Mouse (Mus musculus) liver, adult 2 months (tissue): ENCODE data around the gene Spag16. TPM values are rescaled to one million over a fixed set of nuclear protein-coding genes. Genes with fewer than 3 reads are reported as not detected.

Experiments used
- DNase-seq: peaks from one replicate; pipeline ENCODE4 v3.0.0-alpha.2; 2011; ENCODE audit warnings: low read depth, low spot score; ENCODE audit errors: extremely low read depth
- H3K27ac ChIP-seq: fragments of 200-500 bp; replicated peaks from 2 replicates; pipeline ENCODE4 v1.5.1; 2012; ENCODE audit warnings: low read depth, mild to moderate bottlenecking, control low read depth, inconsistent platforms, low read length; ENCODE audit not compliant: insufficient read depth
- H3K27me3 ChIP-seq: fragments of 200-500 bp; 2 replicates; pipeline ENCODE4 v1.6.1; 2012; ENCODE audit warnings: mild to moderate bottlenecking, moderate library complexity, low read length, inconsistent platforms; ENCODE audit not compliant: control insufficient read depth, insufficient read depth
- H3K36me3 ChIP-seq: fragments of 200-500 bp; 2 replicates; pipeline ENCODE4 v1.6.1; 2012; ENCODE audit warnings: low read length, inconsistent platforms; ENCODE audit not compliant: control insufficient read depth, insufficient read depth
- H3K4me1 ChIP-seq: fragments of 200-500 bp; 2 replicates; pipeline ENCODE4 v1.6.1; 2011; ENCODE audit warnings: low read length; ENCODE audit not compliant: control insufficient read depth, insufficient read depth
- H3K4me3 ChIP-seq: fragments of 200-500 bp; 2 replicates; pipeline ENCODE4 v1.5.1; 2011; ENCODE audit warnings: low read depth, mild to moderate bottlenecking, control low read depth, low read length, moderate library complexity; ENCODE audit not compliant: insufficient read depth
- H3K79me2 ChIP-seq: fragments of 200-500 bp; 2 replicates; pipeline ENCODE4 v1.6.1; 2012; ENCODE audit warnings: inconsistent platforms, mild to moderate bottlenecking, low read length, moderate library complexity; ENCODE audit not compliant: control insufficient read depth, insufficient read depth
- H3K9ac ChIP-seq: fragments of 200-500 bp; 2 replicates; pipeline ENCODE4 v1.6.1; 2012; ENCODE audit warnings: low read depth, mild to moderate bottlenecking, control low read depth, inconsistent platforms, low read length
- CTCF ChIP-seq: fragments of 200-500 bp; IDR thresholded peaks from 2 replicates; pipeline ENCODE4 v1.5.1; 2011; ENCODE audit warnings: low read depth, low read length, control low read depth
- POLR2A ChIP-seq: fragments of 200-500 bp; IDR thresholded peaks from 2 replicates; pipeline ENCODE4 v1.6.1; 2011; ENCODE audit warnings: low read length, control low read depth; ENCODE audit not compliant: insufficient read depth; ENCODE audit errors: extremely low read depth
- WGBS: fragments of 180-500 bp; shearing (Covaris S2); methylation state at CpG from one replicate; pipeline ENCODE4 v1.1.7; 2018; 5-methylcytosine and 5-hydroxymethylcytosine counted together
- polyA plus RNA-seq: library from polyadenylated mRNA; depleted of rRNA; stranded (reverse); fragments of >200 nt; gene quantifications from 2 replicates; pipeline ENCODE4 v1.2.3, GENCODE M21; 2012; rRNA removed
- total RNA-seq: library from RNA; depleted of rRNA; stranded (reverse); fragments of >200 nt; gene quantifications from 2 replicates; pipeline ENCODE4 v1.2.3, GENCODE M21; 2014; rRNA removed

The Spag16 gene
- total RNA-seq = not detected in 2 replicates
- polyA plus RNA-seq = not detected in 2 replicates

DNA sequence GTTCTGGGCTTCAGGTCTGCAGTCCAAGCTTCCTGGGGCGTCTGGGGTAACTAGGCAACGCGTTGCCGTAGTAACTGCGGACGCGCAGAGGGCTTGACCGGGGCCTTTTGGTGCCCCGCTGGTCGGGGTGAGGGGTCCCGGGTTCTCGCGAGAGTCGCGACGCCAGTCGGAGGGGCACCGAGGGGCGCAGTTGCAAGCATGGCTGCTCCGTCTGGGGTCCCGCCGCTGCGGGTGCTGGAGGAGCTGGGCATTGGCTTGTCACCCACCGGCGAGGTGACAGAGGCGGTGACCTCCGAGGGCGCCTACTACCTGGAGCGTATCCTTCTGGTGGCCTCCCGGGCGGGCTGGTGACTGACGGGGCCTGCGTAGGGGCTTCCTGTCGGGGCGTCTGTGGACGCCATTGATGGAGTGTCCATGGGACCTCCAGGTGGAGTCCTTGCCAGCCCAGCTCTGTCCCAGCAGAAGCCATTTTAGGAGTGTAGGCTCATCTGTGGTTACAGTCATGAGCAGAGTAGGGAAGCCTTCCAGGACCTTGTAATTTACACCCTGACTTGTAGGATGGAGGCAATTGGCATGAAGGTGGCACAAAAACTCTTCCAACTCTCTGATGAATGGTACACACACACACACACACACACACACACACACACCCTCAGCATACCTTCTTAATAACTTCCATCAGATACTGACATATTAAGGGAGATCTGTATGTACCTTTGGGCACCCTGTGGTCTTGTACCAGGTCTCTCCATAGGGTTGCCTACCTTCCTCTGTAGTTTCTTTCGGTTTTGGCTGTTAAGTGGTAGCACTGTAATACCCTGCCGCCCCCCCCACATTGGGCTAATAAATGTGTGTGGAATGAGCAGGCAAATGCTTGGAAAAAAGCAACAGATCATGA lies at the start of gene Spag16:
Spag16 (plus strand) TSS at position 165 of the 898 bp plus-strand sequence.
- 8% methylated on average over 38 of the region's 38 CpGs for WGBS

DNA sequence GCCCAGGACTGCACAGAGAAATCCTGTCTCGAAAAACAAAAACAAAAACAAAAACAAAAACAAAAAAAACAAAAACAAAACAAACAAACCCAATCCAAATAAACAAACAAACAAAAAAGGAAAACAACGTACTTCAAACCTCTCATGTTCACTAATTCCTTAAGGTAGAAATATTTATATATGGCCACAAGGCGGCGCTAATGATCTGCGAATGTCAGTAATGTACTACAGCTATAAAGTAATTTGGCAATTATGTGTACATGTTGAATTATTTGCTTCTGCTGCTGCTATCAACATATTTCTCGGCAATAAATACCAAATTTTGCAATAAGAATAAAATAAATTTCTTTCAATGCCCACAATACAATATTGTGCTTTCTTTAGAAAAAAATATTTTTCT lies 41.6 kb upstream of the Spag16 start:
- Histone ChIP-seq H3K27me3 (no peaks in the 10 kb centered on the region), H3K36me3 (no peaks in the 10 kb centered on the region), H3K9ac (no peak overlapping the region), H3K4me3 (no peak overlapping the region), H3K4me1 (peaks cover 4% of the 10 kb centered on the region), H3K79me2 (no peaks in the 10 kb centered on the region), H3K27ac (no peak overlapping the region)
- 5% methylated on average over 6 of the region's 6 CpGs for WGBS
- peak; percentile 25 for TF ChIP-seq CTCF
- no peak for TF ChIP-seq POLR2A
- peak; percentile 49 for DNase-seq

More for the DNA sequence above, at the start of gene Spag16:
- TF ChIP-seq POLR2A = no peak
- TF ChIP-seq CTCF = no peak
- H3K36me3 ChIP-seq = no peaks in the 10 kb centered on the region
- peak within 1 kb of the TSS; percentile 46; the same call in 1 of the 2 replicates for H3K4me3 ChIP-seq
- H3K27me3 ChIP-seq = 0 out of 2 replicates have a peak, but pooled peaks cover 5% of the 10 kb centered on the region
- no peak within 1 kb of the TSS for H3K9ac ChIP-seq
- no peak within 1 kb of the TSS for H3K27ac ChIP-seq
- H3K4me1 ChIP-seq = no peaks in the 10 kb centered on the region
- H3K79me2 ChIP-seq = no peaks in the 10 kb centered on the region
- no peak for DNase-seq

DNA sequence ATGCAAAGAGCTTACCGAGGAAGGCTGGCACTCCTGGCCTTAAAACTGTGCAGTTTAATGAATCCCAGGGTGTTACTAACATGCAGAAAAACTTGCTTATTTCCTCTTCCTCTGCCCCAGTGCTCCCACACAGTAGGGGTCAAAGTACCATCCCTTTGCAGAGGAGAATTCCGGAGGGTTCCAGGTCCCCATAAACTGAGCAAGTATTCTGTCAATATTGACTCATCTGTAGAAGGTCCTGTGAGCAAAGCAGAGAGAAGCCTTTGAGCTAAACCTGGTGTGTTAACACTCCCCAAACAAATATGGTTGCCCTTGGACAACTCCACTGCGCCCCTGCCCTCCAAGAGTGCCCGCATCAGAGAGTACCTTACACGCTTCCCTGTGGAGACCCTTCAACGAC lies 40.1 kb upstream of the Spag16 start:
- DNase-seq = peak; percentile 33
- H3K27ac ChIP-seq = no peak overlapping the region
- no peaks in the 10 kb centered on the region for H3K27me3 ChIP-seq
- 15% methylated on average over 6 of the region's 6 CpGs for WGBS
- TF ChIP-seq CTCF (no peak), POLR2A (no peak)
- H3K36me3 ChIP-seq = no peaks in the 10 kb centered on the region
- no peak overlapping the region for H3K9ac ChIP-seq
- peaks cover 4% of the 10 kb centered on the region for H3K4me1 ChIP-seq
- H3K4me3 ChIP-seq = no peak overlapping the region
- no peaks in the 10 kb centered on the region for H3K79me2 ChIP-seq

DNA sequence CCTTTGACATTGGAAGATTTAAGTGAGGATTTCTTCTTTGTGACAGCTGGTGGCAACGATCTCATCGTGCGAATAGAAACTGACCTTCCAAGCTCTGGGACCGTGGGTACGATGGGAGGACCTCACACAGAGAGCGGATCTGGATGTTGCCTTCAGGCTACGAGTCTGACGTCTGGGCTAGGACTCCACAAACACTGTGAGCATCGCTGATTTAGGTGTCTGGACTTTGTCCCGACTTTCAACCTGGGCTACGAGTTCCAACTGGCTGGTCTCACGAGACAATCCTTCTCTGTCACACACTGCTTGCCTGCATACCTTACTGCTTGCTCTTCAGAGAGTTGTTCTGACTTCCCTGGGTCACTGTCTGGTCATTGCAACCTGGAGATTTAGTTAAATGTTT lies 39.4 kb upstream of the Spag16 start:
- no peak overlapping the region for H3K27ac ChIP-seq
- H3K27me3 ChIP-seq = no peaks in the 10 kb centered on the region
- TF ChIP-seq POLR2A (no peak), CTCF (no peak)
- peaks cover 4% of the 10 kb centered on the region for H3K4me1 ChIP-seq
- no peaks in the 10 kb centered on the region for H3K36me3 ChIP-seq
- DNase-seq = peak; percentile 9
- H3K79me2 ChIP-seq = no peaks in the 10 kb centered on the region
- no peak overlapping the region for H3K4me3 ChIP-seq
- WGBS = 31% methylated on average over 12 of the region's 12 CpGs
- no peak overlapping the region for H3K9ac ChIP-seq

DNA sequence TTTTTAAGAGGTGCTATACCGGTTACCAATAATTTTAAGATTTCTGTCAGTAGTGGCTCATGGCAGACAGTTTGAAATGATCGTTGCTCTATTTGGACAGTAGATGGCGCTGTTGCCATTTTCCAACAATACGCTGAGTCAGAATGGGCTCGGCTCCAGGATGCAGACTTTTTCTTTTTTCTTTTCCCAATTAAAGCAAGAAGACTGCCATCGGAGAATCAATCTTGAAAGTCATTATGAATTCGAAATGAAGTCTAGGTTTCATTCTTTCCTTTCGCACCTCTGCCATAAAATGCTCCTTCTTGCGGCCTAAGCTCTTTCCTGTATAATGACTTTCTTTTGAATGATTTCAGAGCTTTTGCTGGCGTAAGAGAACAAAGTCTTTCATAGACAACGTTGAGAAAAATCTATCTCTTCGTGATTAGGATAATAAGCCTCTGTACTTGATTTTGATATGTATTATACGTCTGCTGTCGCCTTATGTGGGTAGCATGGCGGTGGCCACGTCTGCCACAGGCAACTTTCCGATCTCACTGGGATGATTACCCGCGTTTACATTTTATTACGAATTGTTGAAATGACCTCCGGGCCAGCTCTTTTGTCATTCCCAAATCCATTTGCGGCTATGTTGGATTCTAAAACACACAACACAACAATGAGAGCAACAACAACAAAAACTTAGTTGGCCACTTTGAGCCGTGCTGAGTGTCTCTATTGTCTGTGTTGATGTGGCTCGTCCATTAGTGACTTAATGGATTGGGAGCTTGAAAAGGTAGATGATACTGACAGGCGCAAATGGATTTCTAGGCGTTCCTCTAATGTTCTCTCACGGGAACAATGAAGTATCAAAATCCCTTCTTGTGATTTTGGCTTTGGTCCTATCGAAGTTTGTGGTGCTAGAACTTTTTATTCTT lies 36.2 kb upstream of the Spag16 start:
- Histone ChIP-seq H3K36me3 (no peaks in the 10 kb centered on the region), H3K27me3 (no peaks in the 10 kb centered on the region), H3K9ac (no peak overlapping the region), H3K4me3 (no peak overlapping the region), H3K27ac (no peak overlapping the region), H3K4me1 (peaks cover 4% of the 10 kb centered on the region), H3K79me2 (no peaks in the 10 kb centered on the region)
- 50% methylated on average over 28 of the region's 28 CpGs for WGBS
- TF ChIP-seq POLR2A = no peak
- TF ChIP-seq CTCF = peak; percentile 55
- peak; percentile 47 for DNase-seq
